Mouse (Mus musculus) CH12.LX (cell line): Measurements from ENCODE around the gene Lef1.

Experiments
- CHD2 ChIP-seq: IDR thresholded peaks from 2 replicates; pipeline ENCODE4 v1.6.1; 2011; ENCODE audit warnings: low read length, improper control_type of control experiment
- CTCF ChIP-seq, 2 experiments: IDR thresholded peaks in 1 of 2; conservative IDR thresholded peaks in 1 of 2; 2 replicates each; pipeline ENCODE4 v1.5.1; 2011 to 2012; ENCODE audit warnings: low read depth in 2 of 2, low read length in 2 of 2, improper control_type of control experiment in 1 of 2, inconsistent platforms in 1 of 2, mild to moderate bottlenecking in 1 of 2, moderate library complexity in 1 of 2
- EP300 ChIP-seq: IDR thresholded peaks from 2 replicates; pipeline ENCODE4 v1.6.1; 2011; ENCODE audit warnings: low read length, improper control_type of control experiment
- JUND ChIP-seq: conservative IDR thresholded peaks from 2 replicates; pipeline ENCODE4 v1.6.1; 2011; ENCODE audit warnings: low read depth, low read length, improper control_type of control experiment
- KAT2A ChIP-seq: IDR thresholded peaks from 2 replicates; pipeline ENCODE4 v1.6.1; 2012; ENCODE audit warnings: low read length, improper control_type of control experiment, inconsistent platforms; ENCODE audit not compliant: insufficient replicate concordance
- MEF2A ChIP-seq: IDR thresholded peaks from 2 replicates; pipeline ENCODE4 v1.6.1; 2014; ENCODE audit warnings: low read depth, mild to moderate bottlenecking, inconsistent platforms, low read length, improper control_type of control experiment, borderline replicate concordance
- MXI1 ChIP-seq: IDR thresholded peaks from 2 replicates; pipeline ENCODE4 v1.6.1; 2011; ENCODE audit warnings: mild to moderate bottlenecking, low read depth, low read length, improper control_type of control experiment
- NRF1 ChIP-seq: IDR thresholded peaks from 2 replicates; pipeline ENCODE4 v1.6.1; 2014; ENCODE audit warnings: low read depth, mild to moderate bottlenecking, inconsistent platforms, low read length, improper control_type of control experiment, moderate library complexity
- POLR2A ChIP-seq: IDR thresholded peaks from 2 replicates; pipeline ENCODE4 v1.6.1; 2011; ENCODE audit warnings: low read depth, mild to moderate bottlenecking, improper control_type of control experiment, low read length
- SIN3A ChIP-seq: IDR thresholded peaks from 2 replicates; pipeline ENCODE4 v1.6.1; 2012; ENCODE audit warnings: low read length, improper control_type of control experiment, inconsistent platforms
- ZC3H11A ChIP-seq: IDR thresholded peaks from 2 replicates; pipeline ENCODE4 v1.6.1; 2012; ENCODE audit warnings: low read depth, mild to moderate bottlenecking, inconsistent platforms, low read length, improper control_type of control experiment
- ZMIZ1 ChIP-seq: IDR thresholded peaks from 2 replicates; pipeline ENCODE4 v1.6.1; 2012; ENCODE audit warnings: low read depth, mild to moderate bottlenecking, inconsistent platforms, low read length, improper control_type of control experiment
- ZNF384 ChIP-seq: IDR thresholded peaks from 2 replicates; pipeline ENCODE4 v1.6.1; 2012; ENCODE audit warnings: low read depth, low read length, improper control_type of control experiment, inconsistent platforms

DNA sequence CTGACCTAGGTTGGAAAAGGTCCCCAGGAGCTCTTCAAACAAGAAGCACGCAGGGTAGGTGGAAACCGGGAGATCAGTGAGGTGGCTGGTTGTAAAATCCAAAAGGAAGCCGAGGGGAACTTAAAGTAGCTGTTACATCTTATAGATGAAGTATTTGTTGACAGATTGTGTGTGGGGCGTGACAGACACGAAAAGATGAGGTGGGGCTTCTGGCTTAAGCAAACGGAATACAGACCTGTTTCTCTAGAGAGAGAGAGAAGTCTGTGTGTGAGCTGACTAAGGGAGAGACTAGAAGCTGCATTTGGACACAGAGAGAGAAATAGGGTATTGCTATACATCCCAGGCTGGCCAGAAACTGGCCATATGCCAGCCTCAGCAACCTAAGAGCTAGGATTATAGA is 18.2 kb upstream of the Lef1 start:
- TF ChIP-seq ZC3H11A: no peak
- no peak for TF ChIP-seq ZNF384
- TF ChIP-seq CHD2: no peak
- TF ChIP-seq JUND: no peak
- no peak for TF ChIP-seq POLR2A
- TF ChIP-seq KAT2A: no peak
- TF ChIP-seq MEF2A: no peak
- TF ChIP-seq EP300: no peak
- TF ChIP-seq CTCF (conservative IDR thresholded peaks at IDR 0.05 in 1 of 2, IDR thresholded peaks at IDR 0.05 in 1 of 2; ENCODE audit: low read depth in 2 of 2, low read length in 2 of 2): no peak
- no peak for TF ChIP-seq NRF1
- no peak for TF ChIP-seq SIN3A
- TF ChIP-seq ZMIZ1: no peak
- TF ChIP-seq MXI1: no peak
